Mouse (Mus musculus): ENCODE measurements around the gene Rad17.

Rad17 gene

DNA sequence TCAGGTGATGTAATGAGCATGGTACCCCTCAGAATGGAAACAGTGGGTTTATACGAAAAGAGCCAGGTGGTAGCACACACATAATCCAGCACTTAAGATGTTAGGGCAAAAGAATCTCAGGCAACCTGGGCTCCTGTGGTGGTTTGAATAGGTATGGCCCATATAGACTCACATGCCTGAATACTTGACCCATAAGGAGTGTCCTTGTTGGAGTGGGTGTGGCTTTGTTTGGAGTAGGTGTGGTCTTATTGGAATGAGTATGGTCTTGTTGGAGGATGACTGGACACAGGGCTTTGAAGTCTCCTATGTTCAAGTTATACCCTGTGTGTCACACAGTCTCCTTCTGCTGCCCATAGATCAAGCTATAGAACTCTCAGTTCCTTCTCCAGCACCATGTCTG lies 82.5 kb downstream of the Rad17 start:
- DNase-seq (ENCODE audit: low spot score) = no peak
